Mouse (Mus musculus) forebrain, embryonic 11.5 days (tissue): ENCODE data around the gene Hnrnph3. TPM values are rescaled to one million over a fixed set of nuclear protein-coding genes. Genes with fewer than 3 reads are reported as not detected.

Experiments
- ATAC-seq: fragments of 200-750 bp; cut with Nextera tagmentation; replicated peaks from 2 replicates; pipeline ENCODE4 v1.8.0; 2017; ENCODE audit warnings: moderate TSS enrichment; ENCODE audit not compliant: low FRiP score
- DNase-seq: peaks from one replicate; pipeline ENCODE4 v3.0.0-alpha.2; 2017; ENCODE audit warnings: low spot score
- H3K27ac ChIP-seq: fragments of 300-500 bp; sonication (generic); 2 replicates; pipeline ENCODE4 v1.5.1; 2014; ENCODE audit warnings: low read depth, low read length
- H3K27me3 ChIP-seq: fragments of 300-500 bp; sonication (generic); 2 replicates; pipeline ENCODE4 v1.6.1; 2014; ENCODE audit warnings: mild to moderate bottlenecking, low read length, mixed read lengths; ENCODE audit not compliant: control insufficient read depth, insufficient read depth
- H3K36me3 ChIP-seq: fragments of 300-500 bp; sonication (generic); 2 replicates; pipeline ENCODE4 v1.6.1; 2014; ENCODE audit warnings: mild to moderate bottlenecking, low read length, moderate library complexity, mixed read lengths; ENCODE audit not compliant: control insufficient read depth, insufficient read depth
- H3K4me1 ChIP-seq: fragments of 300-500 bp; sonication (generic); replicated peaks from 2 replicates; pipeline ENCODE4 v1.6.1; 2014; ENCODE audit warnings: low read length, mixed read lengths; ENCODE audit not compliant: control insufficient read depth, insufficient read depth
- H3K4me2 ChIP-seq: fragments of 300-500 bp; sonication (generic); 2 replicates; pipeline ENCODE4 v1.6.1; 2014; ENCODE audit warnings: low read depth, mild to moderate bottlenecking, low read length, moderate library complexity, mixed read lengths; ENCODE audit not compliant: severe bottlenecking
- H3K4me3 ChIP-seq: fragments of 300-500 bp; sonication (generic); 2 replicates; pipeline ENCODE4 v1.5.1; 2014; ENCODE audit warnings: low read depth, low read length
- H3K9ac ChIP-seq: fragments of 300-500 bp; sonication (generic); 2 replicates; pipeline ENCODE4 v1.6.1; 2014; ENCODE audit warnings: low read length
- H3K9me3 ChIP-seq: fragments of 300-500 bp; sonication (generic); 2 replicates; pipeline ENCODE4 v1.6.1; 2016; ENCODE audit warnings: low read length, mixed read lengths; ENCODE audit not compliant: control insufficient read depth
- whole genome bisulfite sequencing: fragments of 180-500 bp; shearing (Covaris S2); extraction: QIAGEN DNeasy Blood & Tissue Kit; methylation state at CpG from one replicate; pipeline ENCODE4 v1.1.7; 2014; 5-methylcytosine and 5-hydroxymethylcytosine counted together
- polyA plus RNA-seq: library from polyadenylated mRNA; unstranded; fragments of >200 nt; fragmentation: Nextera tagmentation; extraction: Ambion mirVana; gene quantifications from 2 replicates; pipeline ENCODE4 v1.2.1, GENCODE M21; 2014

Hnrnph3 gene
- polyA plus RNA-seq, 1 experiment from 2014 or later = 161 TPM

GRCm38 (mm10) chr10:62987341-62987740, 36.7 kb downstream of the Hnrnph3 start:
- WGBS = 23% methylated on average over 3 of the region's 3 CpGs
- H3K36me3 ChIP-seq = peaks cover 2% of the 10 kb centered on the region; the same call in 1 of the 2 replicates

DNA sequence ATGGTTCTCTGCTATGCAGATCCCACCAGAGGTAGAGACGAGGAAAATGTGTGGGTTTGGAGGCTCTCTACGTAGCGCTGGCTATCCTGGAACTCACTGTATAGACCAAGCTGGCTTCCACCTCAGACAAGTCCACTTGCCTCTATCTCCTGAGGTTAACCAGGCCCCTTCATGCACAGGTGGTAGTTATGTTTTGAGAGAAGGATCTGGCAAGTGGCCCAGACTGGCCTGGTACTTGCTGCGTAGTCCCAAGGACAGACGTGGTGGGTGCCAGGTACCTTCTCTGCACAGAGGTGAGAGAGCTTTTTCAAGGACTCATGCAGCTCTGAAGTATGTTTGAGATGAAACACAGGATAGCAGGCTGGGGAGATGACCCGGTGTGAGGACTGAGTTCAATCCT, 39.5 kb downstream of the Hnrnph3 start:
- H3K27ac ChIP-seq = no peak overlapping the region
- DNase-seq = no peak
- peaks cover 2% of the 10 kb centered on the region; the same call in 1 of the 2 replicates for H3K36me3 ChIP-seq
- WGBS = 93% methylated on average over 6 of the region's 6 CpGs
- H3K9ac ChIP-seq = no peak overlapping the region
- H3K4me2 ChIP-seq = no peak overlapping the region
- H3K9me3 ChIP-seq = no peaks in the 10 kb centered on the region
- H3K4me3 ChIP-seq = no peak overlapping the region
- H3K27me3 ChIP-seq = no peaks in the 10 kb centered on the region
- no peaks in the 10 kb centered on the region for H3K4me1 ChIP-seq
- no peak for ATAC-seq

More at GRCm38 (mm10) chr10:62987341-62987740, 36.7 kb downstream of the Hnrnph3 start:
- DNase-seq = peak; percentile 75
- Histone ChIP-seq H3K4me1 (no peaks in the 10 kb centered on the region), H3K9me3 (no peaks in the 10 kb centered on the region), H3K27ac (no peak overlapping the region), H3K4me2 (no peak overlapping the region), H3K9ac (no peak overlapping the region), H3K4me3 (no peak overlapping the region), H3K27me3 (no peaks in the 10 kb centered on the region)
- ATAC-seq = no peak

- WGBS = 93% methylated on average over 11 of the region's 11 CpGs
- H3K4me3 ChIP-seq = no peak overlapping the region
- no peak overlapping the region for H3K9ac ChIP-seq
- no peaks in the 10 kb centered on the region for H3K4me1 ChIP-seq
- ATAC-seq (no peak), DNase-seq (no peak)
- H3K9me3 ChIP-seq = no peaks in the 10 kb centered on the region
- H3K27ac ChIP-seq = no peak overlapping the region
- H3K4me2 ChIP-seq = no peak overlapping the region
- peaks cover 2% of the 10 kb centered on the region; the same call in 1 of the 2 replicates for H3K36me3 ChIP-seq
- H3K27me3 ChIP-seq = no peaks in the 10 kb centered on the region
Observed at GRCm38 (mm10) chr10:62984072-62984471, 39.9 kb downstream of the Hnrnph3 start.

DNA sequence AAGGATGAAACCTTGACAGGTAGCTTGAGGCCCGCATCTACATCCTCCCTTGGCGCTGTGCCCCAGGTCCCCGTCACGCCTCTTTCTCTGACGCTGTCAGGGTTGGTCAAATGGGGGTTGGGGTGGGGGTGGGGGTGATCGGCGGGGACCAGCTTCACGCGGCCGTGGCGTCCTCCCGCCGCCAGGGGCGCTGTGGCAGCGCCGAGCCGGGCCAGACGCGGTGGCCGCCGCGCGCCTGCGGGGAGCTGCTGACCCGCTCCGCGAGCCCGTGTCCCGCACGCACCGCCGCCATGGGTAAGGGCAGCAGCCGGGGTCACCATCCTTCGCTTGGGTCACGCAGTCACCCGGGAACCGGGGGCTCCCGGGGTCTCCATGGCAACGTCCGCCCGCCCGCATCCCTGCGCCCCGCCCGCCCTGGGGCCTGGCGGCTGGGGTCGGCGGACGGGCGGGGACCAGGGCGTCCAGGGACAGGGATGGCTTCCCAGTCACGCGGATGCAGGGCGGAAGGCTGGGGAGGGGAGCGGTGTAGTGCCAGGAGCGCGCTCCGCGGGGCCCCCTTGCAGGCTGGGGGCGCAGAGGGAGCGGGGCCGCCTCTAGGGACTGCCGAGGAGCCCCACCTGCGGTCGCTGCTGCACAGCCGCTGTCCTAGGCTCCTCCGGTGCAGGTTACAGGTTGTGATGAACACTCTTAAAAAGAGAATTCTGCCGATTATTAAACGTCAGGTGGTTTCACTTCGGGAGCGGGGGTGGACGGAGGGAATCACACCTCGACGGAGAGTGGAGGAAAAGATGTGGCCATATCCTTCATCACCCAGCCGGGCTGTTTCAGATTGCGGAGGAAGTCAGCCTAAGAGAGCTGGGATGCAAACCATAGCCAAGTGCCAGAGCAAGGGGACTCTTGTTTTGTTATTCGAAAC, 43.7 kb downstream of the Hnrnph3 start, which contains the start of gene Rufy2:
Gene Rufy2 (plus strand): TSS at position 185 of the 916 bp plus-strand sequence.
- peak; percentile 94 for ATAC-seq
- Histone ChIP-seq H3K9ac (peak within 1 kb of the TSS; percentile 93), H3K36me3 (peaks cover 2% of the 10 kb centered on the region; the same call in 1 of the 2 replicates), H3K27me3 (no peaks in the 10 kb centered on the region), H3K27ac (peak within 1 kb of the TSS; percentile 50), H3K4me2 (peak within 1 kb of the TSS; percentile 60), H3K9me3 (no peaks in the 10 kb centered on the region), H3K4me1 (no peaks in the 10 kb centered on the region), H3K4me3 (peak within 1 kb of the TSS; percentile 92)
- WGBS = under 1% methylated on average over 71 of the region's 77 CpGs
- peak; percentile 94 for DNase-seq

GRCm38 (mm10) chr10:62979667-62980038, 44.4 kb downstream of the Hnrnph3 start:
- Histone ChIP-seq H3K4me1 (no peaks in the 10 kb centered on the region), H3K9me3 (no peaks in the 10 kb centered on the region), H3K36me3 (no peaks in the 10 kb centered on the region; the same call in 1 of the 2 replicates), H3K4me2 (peak overlapping the region; percentile 60), H3K9ac (peak overlapping the region; percentile 93; the same call in 1 of the 2 replicates), H3K27ac (no peak overlapping the region), H3K27me3 (no peaks in the 10 kb centered on the region), H3K4me3 (peak overlapping the region; percentile 92)
- ATAC-seq = no peak
- DNase-seq = no peak
- WGBS = 11% methylated on average over 10 of the region's 10 CpGs

- Histone ChIP-seq H3K4me1 (no peaks in the 10 kb centered on the region), H3K9me3 (no peaks in the 10 kb centered on the region), H3K27ac (no peak overlapping the region), H3K27me3 (no peaks in the 10 kb centered on the region), H3K4me3 (no peak overlapping the region), H3K36me3 (peaks cover 10% of the 10 kb centered on the region; the same call in 1 of the 2 replicates), H3K9ac (no peak overlapping the region), H3K4me2 (no peak overlapping the region)
- ATAC-seq (no peak), DNase-seq (no peak)
- 76% methylated on average over 16 of the region's 16 CpGs for WGBS
Observed at GRCm38 (mm10) chr10:62971821-62972220, 52.2 kb downstream of the Hnrnph3 start.

DNA sequence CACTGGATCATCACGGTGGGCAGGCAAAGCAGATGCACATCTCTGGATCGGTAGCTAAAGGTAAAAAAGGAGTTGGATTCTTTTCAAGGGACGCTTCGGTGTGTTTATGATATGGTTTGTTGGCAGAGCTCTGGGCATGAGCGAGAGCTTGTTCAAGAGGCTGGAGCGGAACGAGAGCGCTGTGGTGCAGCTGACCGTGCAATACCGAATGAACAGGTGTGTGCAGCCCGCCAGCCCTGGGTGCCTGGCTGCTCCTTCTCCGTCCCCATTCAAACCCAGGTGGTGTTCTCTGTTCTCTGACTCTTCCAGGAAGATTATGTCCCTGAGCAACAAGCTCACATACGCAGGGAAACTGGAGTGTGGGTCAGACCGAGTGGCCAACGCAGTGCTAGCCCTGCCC, 57.7 kb downstream of the Hnrnph3 start:
- no peak for ATAC-seq
- Histone ChIP-seq H3K36me3 (peaks cover 17% of the 10 kb centered on the region), H3K4me2 (no peak overlapping the region), H3K9me3 (no peaks in the 10 kb centered on the region), H3K4me1 (no peaks in the 10 kb centered on the region), H3K9ac (no peak overlapping the region), H3K27ac (no peak overlapping the region), H3K4me3 (no peak overlapping the region), H3K27me3 (no peaks in the 10 kb centered on the region)
- DNase-seq = no peak
- WGBS = 95% methylated on average over 15 of the region's 15 CpGs

GRCm38 (mm10) chr10:62965796-62966195, 58.2 kb downstream of the Hnrnph3 start:
- Histone ChIP-seq H3K4me2 (no peak overlapping the region), H3K4me3 (no peak overlapping the region), H3K27me3 (no peaks in the 10 kb centered on the region), H3K36me3 (peaks cover 17% of the 10 kb centered on the region), H3K4me1 (no peaks in the 10 kb centered on the region), H3K9me3 (no peaks in the 10 kb centered on the region), H3K27ac (no peak overlapping the region), H3K9ac (no peak overlapping the region)
- 96% methylated on average over 11 of the region's 11 CpGs for WGBS
- ATAC-seq (no peak), DNase-seq (no peak)
